Mouse (Mus musculus): ENCODE data around the gene Ephb6.

GRCm38 (mm10) chr6:41640449-41640848, 35.2 kb downstream of the Ephb6 start:
- TF ChIP-seq POLR2A (IDR thresholded peaks at IDR 0.05; ENCODE audit: control insufficient read depth, extremely low read depth, insufficient read depth, low read length, poor library complexity) (no peak), CTCF (IDR thresholded peaks at IDR 0.05; ENCODE audit: borderline replicate concordance, control insufficient read depth, extremely low read depth, insufficient read depth, low read length, poor library complexity) (no peak)
